Mouse (Mus musculus): ENCODE measurements around the gene Mepe. TPM values are rescaled to one million over a fixed set of nuclear protein-coding genes. Genes with fewer than 3 reads are reported as not detected.
A peak's percentile ranks its signal among the peaks of the same experiment; 100 is the strongest.

Mepe gene
- polyA plus RNA-seq, 1 experiment from 2014 or later = not detected

- DNase-seq (ENCODE audit: low spot score) (no peak), ATAC-seq (replicated peaks; ENCODE audit: low FRiP score) (peak; percentile 31; the same call in 1 of the 2 replicates)
- Histone ChIP-seq H3K9me3 (ENCODE audit: control insufficient read depth, low read length) (no peaks in the 10 kb centered on the region), H3K27me3 (ENCODE audit: control insufficient read depth, insufficient read depth, low read length) (no peaks in the 10 kb centered on the region), H3K4me3 (ENCODE audit: low read depth, low read length) (no peak overlapping the region), H3K27ac (ENCODE audit: low read depth, low read length) (no peak overlapping the region), H3K4me1 (replicated peaks; ENCODE audit: control insufficient read depth, insufficient read depth, low read length) (no peaks in the 10 kb centered on the region), H3K36me3 (ENCODE audit: control insufficient read depth, insufficient read depth, low read length) (no peaks in the 10 kb centered on the region), H3K9ac (ENCODE audit: low read length) (no peak overlapping the region), H3K4me2 (ENCODE audit: low read depth, low read length, severe bottlenecking) (no peak overlapping the region)
- WGBS = 92% methylated on average over 4 of the region's 4 CpGs
Measured at GRCm38 (mm10) chr5:104340513-104340829, 15.3 kb downstream of the Mepe start.

GRCm38 (mm10) chr5:104342881-104343280 lies 17.8 kb downstream of the Mepe start:
- H3K4me3 ChIP-seq (ENCODE audit: low read depth, low read length) = no peak overlapping the region
- ATAC-seq (replicated peaks; ENCODE audit: low FRiP score) (no peak), DNase-seq (ENCODE audit: low spot score) (no peak)
- H3K27ac ChIP-seq (ENCODE audit: low read depth, low read length) = no peak overlapping the region
- no peaks in the 10 kb centered on the region for H3K27me3 ChIP-seq (ENCODE audit: control insufficient read depth, insufficient read depth, low read length)
- WGBS = 42% methylated on average over 6 of the region's 6 CpGs
- H3K9ac ChIP-seq (ENCODE audit: low read length) = no peak overlapping the region
- no peaks in the 10 kb centered on the region for H3K9me3 ChIP-seq (ENCODE audit: control insufficient read depth, low read length)
- no peak overlapping the region for H3K4me2 ChIP-seq (ENCODE audit: low read depth, low read length, severe bottlenecking)
- no peaks in the 10 kb centered on the region for H3K4me1 ChIP-seq (replicated peaks; ENCODE audit: control insufficient read depth, insufficient read depth, low read length)
- no peaks in the 10 kb centered on the region for H3K36me3 ChIP-seq (ENCODE audit: control insufficient read depth, insufficient read depth, low read length)

DNA sequence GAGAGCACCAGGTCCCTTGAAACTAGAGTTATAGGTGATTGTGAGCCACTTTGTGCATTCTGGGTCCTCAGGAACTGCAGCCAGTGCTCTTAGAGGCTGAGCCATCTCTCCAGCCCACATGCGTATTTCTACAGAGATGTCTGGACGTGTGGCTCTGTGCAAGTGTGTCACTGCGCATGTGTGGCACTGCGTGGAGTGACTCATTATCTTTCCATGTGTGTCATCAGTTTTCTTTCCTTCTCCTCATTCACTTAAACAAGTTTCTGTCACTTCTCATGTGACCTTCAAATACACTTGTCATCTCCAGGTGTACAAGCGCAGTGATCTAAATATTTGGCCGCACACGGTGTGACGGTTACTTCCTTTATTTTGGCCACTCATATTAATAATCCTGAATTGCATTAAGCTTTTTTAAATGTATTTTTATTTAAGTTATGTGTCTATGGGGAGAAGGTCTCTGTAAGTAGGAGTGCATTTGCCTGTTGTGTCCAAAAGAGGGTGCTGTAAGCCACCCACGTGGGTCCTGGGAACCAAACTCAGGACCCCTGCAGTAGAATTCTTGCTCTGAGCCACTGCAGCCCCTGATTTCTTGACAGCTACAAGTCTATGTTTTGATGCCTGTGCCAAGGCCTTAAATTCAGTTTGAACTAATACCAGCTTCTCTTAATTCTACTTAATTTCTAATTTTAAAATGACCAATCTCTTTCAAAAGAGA lies 19.6 kb downstream of the Mepe start:
- Histone ChIP-seq H3K9me3 (ENCODE audit: control insufficient read depth, low read length) (no peaks in the 10 kb centered on the region), H3K4me2 (ENCODE audit: low read depth, low read length, severe bottlenecking) (no peak overlapping the region), H3K27me3 (ENCODE audit: control insufficient read depth, insufficient read depth, low read length) (no peaks in the 10 kb centered on the region), H3K27ac (ENCODE audit: low read depth, low read length) (no peak overlapping the region), H3K36me3 (ENCODE audit: control insufficient read depth, insufficient read depth, low read length) (no peaks in the 10 kb centered on the region), H3K4me3 (ENCODE audit: low read depth, low read length) (no peak overlapping the region), H3K9ac (ENCODE audit: low read length) (no peak overlapping the region), H3K4me1 (replicated peaks; ENCODE audit: control insufficient read depth, insufficient read depth, low read length) (no peaks in the 10 kb centered on the region)
- WGBS = 73% methylated on average over 9 of the region's 9 CpGs
- DNase-seq (ENCODE audit: low spot score) (no peak), ATAC-seq (replicated peaks; ENCODE audit: low FRiP score) (no peak)

GRCm38 (mm10) chr5:104345241-104345630 lies 20.1 kb downstream of the Mepe start:
- Histone ChIP-seq H3K36me3 (ENCODE audit: control insufficient read depth, insufficient read depth, low read length) (no peaks in the 10 kb centered on the region), H3K9ac (ENCODE audit: low read length) (no peak overlapping the region), H3K9me3 (ENCODE audit: control insufficient read depth, low read length) (no peaks in the 10 kb centered on the region), H3K4me3 (ENCODE audit: low read depth, low read length) (no peak overlapping the region), H3K27me3 (ENCODE audit: control insufficient read depth, insufficient read depth, low read length) (no peaks in the 10 kb centered on the region), H3K4me2 (ENCODE audit: low read depth, low read length, severe bottlenecking) (no peak overlapping the region), H3K4me1 (replicated peaks; ENCODE audit: control insufficient read depth, insufficient read depth, low read length) (no peaks in the 10 kb centered on the region), H3K27ac (ENCODE audit: low read depth, low read length) (no peak overlapping the region)
- DNase-seq (ENCODE audit: low spot score) (no peak), ATAC-seq (replicated peaks; ENCODE audit: low FRiP score) (no peak)
- 84% methylated on average over 6 of the region's 6 CpGs for WGBS

DNA sequence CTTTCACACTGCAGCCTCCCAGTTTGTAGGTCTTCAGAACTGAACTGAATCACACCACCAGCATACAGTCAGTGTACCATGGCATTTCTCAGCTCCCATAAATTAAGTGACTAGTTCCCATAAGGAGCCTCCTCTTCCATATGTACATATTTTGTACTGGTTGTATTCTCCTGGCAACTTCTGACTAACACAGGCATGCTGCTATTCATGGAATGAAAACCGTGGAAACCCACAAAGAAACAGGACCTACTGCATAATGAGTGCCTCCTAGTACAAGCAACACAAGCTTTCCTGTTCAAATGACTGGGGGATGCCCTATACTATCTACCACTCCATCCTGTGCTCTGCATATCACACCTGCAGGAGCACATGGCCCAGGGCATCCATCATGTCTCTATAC lies 25.9 kb downstream of the Mepe start:
- Histone ChIP-seq H3K36me3 (ENCODE audit: control insufficient read depth, insufficient read depth, low read length) (no peaks in the 10 kb centered on the region), H3K9ac (ENCODE audit: low read length) (no peak overlapping the region), H3K27me3 (ENCODE audit: control insufficient read depth, insufficient read depth, low read length) (no peaks in the 10 kb centered on the region), H3K4me3 (ENCODE audit: low read depth, low read length) (no peak overlapping the region), H3K4me1 (replicated peaks; ENCODE audit: control insufficient read depth, insufficient read depth, low read length) (no peaks in the 10 kb centered on the region), H3K4me2 (ENCODE audit: low read depth, low read length, severe bottlenecking) (no peak overlapping the region), H3K27ac (ENCODE audit: low read depth, low read length) (no peak overlapping the region), H3K9me3 (ENCODE audit: control insufficient read depth, low read length) (no peaks in the 10 kb centered on the region)
- 63% methylated on average over 1 of the region's 1 CpGs for WGBS
- ATAC-seq (replicated peaks; ENCODE audit: low FRiP score) = no peak
- DNase-seq (ENCODE audit: low spot score) = no peak

DNA sequence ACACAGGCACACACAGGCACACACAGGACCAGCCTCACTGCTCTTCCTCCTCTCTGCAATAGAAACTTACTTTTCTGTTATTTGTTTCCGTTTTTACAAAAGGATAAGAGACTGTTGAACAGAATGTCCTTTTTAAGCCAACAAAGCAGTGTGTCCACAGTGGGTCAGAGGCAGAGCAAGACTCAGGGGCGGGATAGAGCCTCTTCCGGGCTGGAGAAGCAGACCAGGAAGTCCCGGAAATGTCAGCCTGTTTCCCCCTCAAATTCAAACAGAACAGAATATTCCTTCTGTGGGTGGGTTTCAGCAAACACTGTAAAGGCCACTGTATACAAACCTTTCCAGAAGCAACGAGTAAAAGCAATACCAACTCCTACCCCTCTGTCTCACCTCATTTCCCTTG lies 26.7 kb downstream of the Mepe start:
- Histone ChIP-seq H3K4me2 (ENCODE audit: low read depth, low read length, severe bottlenecking) (no peak overlapping the region), H3K27me3 (ENCODE audit: control insufficient read depth, insufficient read depth, low read length) (no peaks in the 10 kb centered on the region), H3K4me1 (replicated peaks; ENCODE audit: control insufficient read depth, insufficient read depth, low read length) (no peaks in the 10 kb centered on the region), H3K9me3 (ENCODE audit: control insufficient read depth, low read length) (no peaks in the 10 kb centered on the region), H3K4me3 (ENCODE audit: low read depth, low read length) (no peak overlapping the region), H3K27ac (ENCODE audit: low read depth, low read length) (no peak overlapping the region), H3K36me3 (ENCODE audit: control insufficient read depth, insufficient read depth, low read length) (no peaks in the 10 kb centered on the region), H3K9ac (ENCODE audit: low read length) (no peak overlapping the region)
- WGBS = 81% methylated on average over 5 of the region's 5 CpGs
- no peak for ATAC-seq (replicated peaks; ENCODE audit: low FRiP score)
- no peak for DNase-seq (ENCODE audit: low spot score)

- ATAC-seq (replicated peaks; ENCODE audit: low FRiP score) = no peak
Measured at GRCm38 (mm10) chr5:104357575-104357974, 32.4 kb downstream of the Mepe start.

GRCm38 (mm10) chr5:104358592-104358991 lies 33.5 kb downstream of the Mepe start:
- no peaks in the 10 kb centered on the region for H3K4me1 ChIP-seq (replicated peaks; ENCODE audit: control insufficient read depth, insufficient read depth, low read length)
- DNase-seq (ENCODE audit: low spot score) = no peak
- no peaks in the 10 kb centered on the region for H3K27me3 ChIP-seq (ENCODE audit: control insufficient read depth, insufficient read depth, low read length)
- H3K4me3 ChIP-seq (ENCODE audit: low read depth, low read length) = no peak overlapping the region
- no peaks in the 10 kb centered on the region for H3K9me3 ChIP-seq (ENCODE audit: control insufficient read depth, low read length)
- H3K4me2 ChIP-seq (ENCODE audit: low read depth, low read length, severe bottlenecking) = no peak overlapping the region
- ATAC-seq (replicated peaks; ENCODE audit: low FRiP score) = no peak
- 51% methylated on average over 7 of the region's 7 CpGs for WGBS
- H3K9ac ChIP-seq (ENCODE audit: low read length) = no peak overlapping the region
- no peak overlapping the region for H3K27ac ChIP-seq (ENCODE audit: low read depth, low read length)
- H3K36me3 ChIP-seq (ENCODE audit: control insufficient read depth, insufficient read depth, low read length) = no peaks in the 10 kb centered on the region

More at GRCm38 (mm10) chr5:104357575-104357974, 32.4 kb downstream of the Mepe start:
- Histone ChIP-seq H3K27ac (ENCODE audit: low read depth, low read length) (no peak overlapping the region), H3K9me3 (ENCODE audit: control insufficient read depth, low read length) (no peaks in the 10 kb centered on the region), H3K4me2 (ENCODE audit: low read depth, low read length, severe bottlenecking) (no peak overlapping the region), H3K9ac (ENCODE audit: low read length) (no peak overlapping the region), H3K36me3 (ENCODE audit: control insufficient read depth, insufficient read depth, low read length) (no peaks in the 10 kb centered on the region), H3K4me3 (ENCODE audit: low read depth, low read length) (no peak overlapping the region), H3K27me3 (ENCODE audit: control insufficient read depth, insufficient read depth, low read length) (no peaks in the 10 kb centered on the region), H3K4me1 (replicated peaks; ENCODE audit: control insufficient read depth, insufficient read depth, low read length) (no peaks in the 10 kb centered on the region)
- no peak for DNase-seq (ENCODE audit: low spot score)
- WGBS = 83% methylated on average over 5 of the region's 5 CpGs

DNA sequence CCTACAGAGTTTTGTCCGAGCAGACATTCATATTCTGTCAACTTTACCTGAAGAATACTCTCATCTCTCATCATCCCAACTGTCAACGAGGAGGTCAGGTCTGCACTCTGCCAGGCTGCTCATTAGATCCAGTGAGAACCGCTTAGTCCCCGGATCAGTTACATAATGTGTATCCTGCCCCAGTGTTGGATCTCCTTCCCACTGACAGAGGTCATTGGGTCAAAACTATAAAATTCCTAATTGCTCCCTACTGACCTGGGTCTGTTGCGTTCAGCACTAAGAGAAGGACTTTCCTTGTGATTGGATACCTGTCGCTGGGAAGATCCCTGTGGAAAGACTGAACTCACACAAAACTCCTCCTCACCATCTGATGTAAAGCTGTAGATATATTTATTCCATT lies 34.1 kb downstream of the Mepe start:
- WGBS = 69% methylated on average over 6 of the region's 6 CpGs
- H3K4me2 ChIP-seq (ENCODE audit: low read depth, low read length, severe bottlenecking) = no peak overlapping the region
- H3K4me3 ChIP-seq (ENCODE audit: low read depth, low read length) = no peak overlapping the region
- H3K9me3 ChIP-seq (ENCODE audit: control insufficient read depth, low read length) = no peaks in the 10 kb centered on the region
- no peaks in the 10 kb centered on the region for H3K36me3 ChIP-seq (ENCODE audit: control insufficient read depth, insufficient read depth, low read length)
- no peaks in the 10 kb centered on the region for H3K27me3 ChIP-seq (ENCODE audit: control insufficient read depth, insufficient read depth, low read length)
- H3K4me1 ChIP-seq (replicated peaks; ENCODE audit: control insufficient read depth, insufficient read depth, low read length) = no peaks in the 10 kb centered on the region
- H3K9ac ChIP-seq (ENCODE audit: low read length) = no peak overlapping the region
- no peak for ATAC-seq (replicated peaks; ENCODE audit: low FRiP score)
- no peak for DNase-seq (ENCODE audit: low spot score)
- H3K27ac ChIP-seq (ENCODE audit: low read depth, low read length) = no peak overlapping the region
